8 mouse cellular contexts compared by ENCODE assay signal in the genomic region with DNA sequence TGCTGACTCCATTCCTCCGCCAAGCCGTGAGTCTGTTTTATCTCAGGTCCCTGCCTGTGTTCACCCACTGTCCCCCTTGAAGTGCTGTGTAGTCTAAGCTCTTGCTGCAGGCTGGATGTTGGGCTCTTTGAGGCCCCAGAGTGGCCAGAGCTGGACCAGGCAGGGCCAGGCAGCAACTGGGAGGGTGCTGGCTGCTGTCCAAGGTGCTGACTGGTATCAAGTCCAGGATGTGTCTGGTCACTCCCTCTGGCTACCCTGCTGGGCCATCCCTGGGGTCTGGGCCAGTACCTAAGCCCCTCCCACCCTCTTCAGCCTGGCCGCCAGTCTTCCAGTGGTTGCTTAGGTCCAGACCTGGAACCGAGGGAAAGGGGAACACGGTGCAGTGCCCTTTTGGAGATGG. TPM values are rescaled to one million over a fixed set of nuclear protein-coding genes. Genes with fewer than 3 reads are reported as not detected.
A peak's percentile ranks its signal among the peaks of the same experiment; 100 is the strongest.
DNase-seq lines count a peak whose midpoint lies in the region; ATAC-seq and TF ChIP-seq lines count a peak whose summit lies in the region.

No protein-coding gene starts in this region.

- H3K27ac ChIP-seq in left cerebral cortex, adult 2 months = peak overlapping the region; percentile 83
- no peak overlapping the region for H3K27ac ChIP-seq in embryonic facial prominence, embryonic 11.5 days (replicated peaks; ENCODE audit: low read depth, low read length)
- no peak overlapping the region for H3K27ac ChIP-seq in limb, embryonic 10.5 days

- intact Hi-C loops in left cerebral cortex, adult 2 months (cut with DNase I) = loop anchor here (5.0 kb wide), 1 partner anchor 36 kb away; no protein-coding TSS in a partner anchor
- intact Hi-C loops in left cerebral cortex, postnatal 36 days (cut with DNase I) = loop anchor here (5.0 kb wide), 1 partner anchor 41 kb away; no protein-coding TSS in a partner anchor
- intact Hi-C loops in heart, postnatal 10 days (cut with DNase I) = no loop called here

- H3K4me3 ChIP-seq in left cerebral cortex, adult 2 months = peak overlapping the region; percentile 42
- H3K4me3 ChIP-seq in embryonic facial prominence, embryonic 11.5 days (ENCODE audit: low read depth, low read length) = no peak overlapping the region
- no peak overlapping the region for H3K4me3 ChIP-seq in limb, embryonic 10.5 days

- H3K4me2 ChIP-seq in embryonic facial prominence, embryonic 11.5 days (ENCODE audit: low read depth, low read length) = no peak overlapping the region

- peak; percentile 31; the same call in 1 of the 2 replicates for ATAC-seq in embryonic facial prominence, embryonic 11.5 days (replicated peaks; ENCODE audit: insufficient number of reproducible peaks, low FRiP score, low TSS enrichment, low read depth)

- TF ChIP-seq CTCF in left cerebral cortex, adult 2 months (IDR thresholded peaks at IDR 0.05) = no peak

- H3K9ac ChIP-seq in embryonic facial prominence, embryonic 11.5 days (replicated peaks; ENCODE audit: low read length) = no peak overlapping the region

- WGBS in embryonic facial prominence, embryonic 11.5 days = 12% methylated on average over 5 of the region's 5 CpGs
- WGBS in limb, embryonic 10.5 days = 15% methylated on average over 5 of the region's 5 CpGs

- peak; percentile 46 to 52 for DNase-seq in left cerebral cortex, adult 2 months (ENCODE audit: extremely low spot score in 1 of 2, low spot score in 2 of 2)
- no peak for DNase-seq in left cerebral cortex, postnatal 36 days (ENCODE audit: low spot score in 2 of 2)
- peak; percentile 85 for DNase-seq in adrenal gland, postnatal 10 days
- DNase-seq in embryonic facial prominence, embryonic 11.5 days (ENCODE audit: low spot score) = peak; percentile 76
- peak; percentile 89 to 91 for DNase-seq in heart, postnatal 10 days
- peak; percentile 87 for DNase-seq in limb, embryonic 10.5 days (ENCODE audit: low spot score)
- peak; percentile 26 for DNase-seq in naive thymus-derived CD4-positive, alpha-beta T cell, adult 2 months (ENCODE audit: low read depth)
- peak; percentile 66 for DNase-seq in yolk sac, embryonic 10.5 days (ENCODE audit: low spot score)

- H3K27me3 ChIP-seq in embryonic facial prominence, embryonic 11.5 days (ENCODE audit: control insufficient read depth, insufficient read depth, low read length) = no peaks in the 10 kb centered on the region
- no peaks in the 10 kb centered on the region for H3K27me3 ChIP-seq in limb, embryonic 10.5 days (ENCODE audit: low read depth, poor library complexity, severe bottlenecking)

- no peaks in the 10 kb centered on the region for H3K36me3 ChIP-seq in embryonic facial prominence, embryonic 11.5 days (replicated peaks; ENCODE audit: control insufficient read depth, insufficient read depth, low read depth, low read length)
- H3K36me3 ChIP-seq in limb, embryonic 10.5 days = no peaks in the 10 kb centered on the region

- no peaks in the 10 kb centered on the region for H3K9me3 ChIP-seq in embryonic facial prominence, embryonic 11.5 days (replicated peaks; ENCODE audit: control insufficient read depth, low read length)
- no peaks in the 10 kb centered on the region for H3K9me3 ChIP-seq in limb, embryonic 10.5 days (replicated peaks)

- no peaks in the 10 kb centered on the region for H3K4me1 ChIP-seq in embryonic facial prominence, embryonic 11.5 days (ENCODE audit: control insufficient read depth, insufficient read depth, low read length)
- peaks cover 7% of the 10 kb centered on the region for H3K4me1 ChIP-seq in limb, embryonic 10.5 days

RNA-seq across cellular contexts. Expression of gene Hhatl, which starts 1.1 kb away (rescaled TPM):
- 10 to 100 TPM; 20.0 to 21.3 TPM for total RNA-seq in left cerebral cortex, adult 2 months (2021)
- total RNA-seq in left cerebral cortex, postnatal 36 days (2021) = 10 to 100 TPM; 17.2 to 22.2 TPM
- 10 to 100 TPM in 1 of 2 experiments, 1 to 10 TPM in 1; 4.3 to 17.4 TPM for total RNA-seq in adrenal gland, postnatal 10 days (2021)
- polyA plus RNA-seq in embryonic facial prominence, embryonic 11.5 days (2014; fragmentation: Nextera tagmentation; extraction: Ambion mirVana) = not detected in 2 replicates
- total RNA-seq in heart, postnatal 10 days (2021) = 100 to 1,000 TPM; 111 to 112 TPM
- not detected in 2 replicates for polyA plus RNA-seq in limb, embryonic 10.5 days (2016; fragmentation: Nextera tagmentation; extraction: Ambion mirVana)

RNA-seq across cellular contexts. Expression of gene Klhl40, which starts 13.8 kb away (rescaled TPM):
- 10 to 100 TPM in 1 of 2 experiments, 1 to 10 TPM in 1; 7.3 to 10.5 TPM for total RNA-seq in left cerebral cortex, adult 2 months (2021)
- 1 to 10 TPM; 4.9 to 8.8 TPM for total RNA-seq in left cerebral cortex, postnatal 36 days (2021)
- total RNA-seq in adrenal gland, postnatal 10 days (2021) = 1 to 10 TPM; 1.9 to 7.6 TPM
- 0.81 and 0.85 TPM in 2 replicates for polyA plus RNA-seq in embryonic facial prominence, embryonic 11.5 days (2014; fragmentation: Nextera tagmentation; extraction: Ambion mirVana)
- total RNA-seq in heart, postnatal 10 days (2021) = 10 to 100 TPM; 10.4 to 10.7 TPM
- polyA plus RNA-seq in limb, embryonic 10.5 days (2016; fragmentation: Nextera tagmentation; extraction: Ambion mirVana) = 0.10 and 0.71 TPM in 2 replicates

RNA-seq across cellular contexts. Expression of gene Zfp651, which starts 32.1 kb away (rescaled TPM):
- total RNA-seq in left cerebral cortex, adult 2 months (2021) = 100 to 1,000 TPM; 119 to 133 TPM
- total RNA-seq in left cerebral cortex, postnatal 36 days (2021) = 100 to 1,000 TPM; 111 to 112 TPM
- 10 to 100 TPM; 41.2 to 50.8 TPM for total RNA-seq in adrenal gland, postnatal 10 days (2021)
- polyA plus RNA-seq in embryonic facial prominence, embryonic 11.5 days (2014; fragmentation: Nextera tagmentation; extraction: Ambion mirVana) = 4.9 and 5.1 TPM in 2 replicates
- total RNA-seq in heart, postnatal 10 days (2021) = 10 to 100 TPM; 89.0 to 98.3 TPM
- 4.4 and 7.0 TPM in 2 replicates for polyA plus RNA-seq in limb, embryonic 10.5 days (2016; fragmentation: Nextera tagmentation; extraction: Ambion mirVana)

RNA-seq across cellular contexts. Expression of gene Ccdc13, which starts 48.1 kb away (rescaled TPM):
- 1 to 10 TPM; 5.7 to 6.2 TPM for total RNA-seq in left cerebral cortex, adult 2 months (2021)
- total RNA-seq in left cerebral cortex, postnatal 36 days (2021) = 1 to 10 TPM; 5.5 to 5.9 TPM
- 1 to 10 TPM in 1 of 2 experiments, under 1 TPM in 1; 0.63 to 1.3 TPM for total RNA-seq in adrenal gland, postnatal 10 days (2021)
- 0.18 and 1.3 TPM in 2 replicates for polyA plus RNA-seq in embryonic facial prominence, embryonic 11.5 days (2014; fragmentation: Nextera tagmentation; extraction: Ambion mirVana)
- not detected for total RNA-seq in heart, postnatal 10 days (2021)
- polyA plus RNA-seq in limb, embryonic 10.5 days (2016; fragmentation: Nextera tagmentation; extraction: Ambion mirVana) = 0.36 and 0.38 TPM in 2 replicates

Comparison
In these comparisons a context has a peak if more than half of its experiments do, and no peak if none do; other contexts are left out.
1. DNase-seq: peak in left cerebral cortex, adult 2 months (2 of 2), adrenal gland, postnatal 10 days (single experiment), embryonic facial prominence, embryonic 11.5 days (single experiment), heart, postnatal 10 days (2 of 2), limb, embryonic 10.5 days (single experiment), naive thymus-derived CD4-positive, alpha-beta T cell, adult 2 months (single experiment) and yolk sac, embryonic 10.5 days (single experiment); none in left cerebral cortex, postnatal 36 days (0 of 2).
2. RNA of gene Hhatl, which starts 1.1 kb away (total RNA-seq): 111 to 112 TPM in heart, postnatal 10 days; 17.2 to 22.2 TPM in left cerebral cortex, postnatal 36 days, 20.0 to 21.3 TPM in left cerebral cortex, adult 2 months and 4.3 to 17.4 TPM in adrenal gland, postnatal 10 days; every median in the first group is over 4 times any median in the second.